Mouse (Mus musculus) ES-E14 (cell line): ENCODE measurements at regions not wholly inside any gene's neighbourhood (a gene's known extent, or its start where the extent isn't known, plus 50 kb on each side); places are given as distances from the start of the nearest gene placed in this dataset.

ENCODE experiments used
- CHD2 ChIP-seq: IDR thresholded peaks from 2 replicates; pipeline ENCODE4 v1.6.1; 2014; ENCODE audit warnings: mild to moderate bottlenecking, low read depth, low read length, inconsistent platforms
- HCFC1 ChIP-seq: IDR thresholded peaks from 2 replicates; pipeline ENCODE4 v1.6.1; 2012; ENCODE audit warnings: low read length, inconsistent platforms, borderline replicate concordance; ENCODE audit not compliant: insufficient read depth

- TF ChIP-seq HCFC1, result no peak
- no peak for TF ChIP-seq CHD2
These were observed 758.3 kb downstream of the Ryr2 start for GRCm38 (mm10) chr13:11348502-11348849.
